Mouse (Mus musculus): ENCODE measurements at regions not wholly inside any gene's neighbourhood (a gene's known extent, or its start where the extent isn't known, plus 50 kb on each side); places are given as distances from the start of the nearest gene placed in this dataset.
"Not testable (repeated sequence)": the region's sequence is repeated elsewhere in the genome, so short reads cannot be mapped to it uniquely, and the experiment has no call there.

DNA sequence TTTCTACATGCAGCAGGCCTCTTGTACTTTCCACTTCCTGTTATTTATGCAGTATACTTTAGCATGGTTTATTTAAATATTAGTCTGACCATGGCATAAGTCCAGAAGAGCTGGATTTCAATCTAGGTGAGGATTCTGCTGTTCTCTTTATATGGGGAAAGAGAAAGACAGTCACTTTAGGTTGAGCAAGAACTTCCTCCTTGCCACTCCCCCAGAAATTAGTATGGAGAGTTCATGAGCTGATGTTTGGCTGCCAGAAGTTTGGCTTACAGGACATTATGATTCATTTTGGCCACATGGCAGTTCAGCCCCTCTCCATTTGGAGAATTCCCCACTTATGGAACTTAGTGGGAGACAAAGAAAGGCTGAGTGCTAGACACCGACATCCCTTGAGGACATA lies 130.8 kb downstream of the Arrdc3 start:
- DNase-seq (ENCODE audit: low spot score), result no peak

DNA sequence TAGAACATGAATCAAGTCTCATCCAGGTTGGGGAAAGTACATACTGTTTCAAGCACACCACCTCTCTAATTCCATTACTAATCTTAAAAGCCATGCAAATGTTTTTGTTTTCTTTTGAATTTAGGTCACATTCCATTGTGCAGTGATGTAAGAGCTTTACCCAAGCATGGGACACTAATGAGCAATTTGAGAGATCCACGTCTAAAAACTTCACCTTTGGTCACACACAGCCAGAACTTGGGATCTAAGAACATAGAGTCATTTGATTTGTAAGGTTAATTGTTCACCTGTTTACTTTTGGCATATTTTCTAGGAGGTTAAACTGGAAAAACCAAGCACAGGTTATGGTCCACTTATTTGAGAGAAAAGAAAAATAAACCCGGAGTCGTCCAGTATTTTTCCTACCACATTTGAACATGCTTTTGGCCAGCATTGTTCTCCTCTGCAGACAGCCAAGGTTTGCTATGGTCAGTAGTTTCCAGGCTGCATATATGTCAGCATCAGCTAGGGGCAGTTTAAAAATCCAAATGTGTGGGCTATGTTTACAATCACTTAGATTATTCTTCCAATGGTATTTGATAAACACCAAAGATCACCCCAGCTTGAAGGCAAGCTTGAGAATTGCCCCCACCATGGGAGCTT lies 137.0 kb downstream of the Arrdc3 start:
- no peak for DNase-seq (ENCODE audit: low spot score)

- no peak for DNase-seq (ENCODE audit: low spot score)
Observed at GRCm38 (mm10) chr13:81020811-81021210, 137.6 kb downstream of the Arrdc3 start.

DNA sequence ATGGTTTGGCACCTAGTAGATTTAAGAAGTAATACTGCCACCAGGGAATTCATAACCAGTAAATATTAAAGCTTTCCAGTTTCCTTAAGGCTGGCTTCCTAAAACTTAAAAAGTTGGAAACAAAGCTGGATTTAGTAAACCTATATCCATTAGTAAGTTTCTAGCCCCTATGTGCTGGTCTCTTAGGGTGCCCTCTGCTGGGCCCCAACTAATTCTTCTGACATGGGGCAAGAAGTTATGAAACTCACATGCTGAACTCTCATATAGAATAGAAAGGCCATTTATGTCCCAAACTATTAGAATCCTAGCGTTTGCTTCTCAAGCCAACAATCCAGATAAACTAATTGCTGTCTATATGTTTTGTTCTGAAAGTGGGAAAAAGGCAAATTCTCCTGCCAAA lies 139.2 kb downstream of the Arrdc3 start:
- DNase-seq (ENCODE audit: low spot score), result no peak

GRCm38 (mm10) chr13:81025241-81025760 lies 142.1 kb downstream of the Arrdc3 start:
- DNase-seq (ENCODE audit: low spot score), result not testable (repeated sequence)

- no peak for DNase-seq (ENCODE audit: low spot score)
Observed at GRCm38 (mm10) chr13:81037316-81037715, 154.1 kb downstream of the Arrdc3 start.

- no peak for DNase-seq (ENCODE audit: low spot score)
Observed at GRCm38 (mm10) chr13:81038736-81039135, 155.6 kb downstream of the Arrdc3 start.

DNA sequence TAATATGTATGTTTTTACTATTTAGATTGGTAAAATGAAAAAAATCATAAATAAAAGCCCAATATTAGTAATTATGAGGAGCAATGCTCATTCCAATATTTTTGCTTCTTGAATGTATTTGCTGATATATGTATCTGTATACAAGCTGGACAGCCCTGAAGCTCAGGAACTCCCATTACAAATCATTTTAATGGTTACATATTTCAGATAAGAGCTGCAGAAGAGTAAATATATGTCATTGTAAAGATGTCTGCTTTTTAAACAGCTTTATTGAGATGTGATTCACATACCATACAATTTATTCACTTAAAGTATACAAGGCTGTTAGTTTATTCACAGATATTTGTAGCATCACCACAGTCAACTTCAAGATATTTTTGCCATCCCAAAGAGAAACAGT lies 157.3 kb downstream of the Arrdc3 start:
- no peak for DNase-seq (ENCODE audit: low spot score)

DNA sequence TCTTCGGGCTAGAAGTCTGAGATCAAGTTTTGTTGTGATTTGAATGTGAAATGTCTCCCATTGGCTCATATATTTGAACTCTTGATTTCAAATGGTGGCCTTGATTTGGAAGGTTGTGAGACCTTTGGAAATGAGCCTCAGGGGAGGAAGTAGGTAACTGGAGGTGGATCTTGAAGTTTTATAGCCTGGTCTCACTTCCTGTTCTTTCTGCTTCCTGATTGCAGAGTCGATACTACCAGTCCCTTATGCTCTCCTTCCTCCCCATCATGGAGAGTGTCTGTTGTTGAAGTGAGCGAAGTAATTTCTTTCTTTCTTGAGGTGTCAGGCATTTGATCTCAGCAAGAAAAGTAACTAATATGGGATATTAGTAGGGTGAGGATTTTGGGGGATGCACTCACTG lies 158.5 kb downstream of the Arrdc3 start:
- DNase-seq (ENCODE audit: low spot score), result no peak
